Mouse (Mus musculus) midbrain, embryonic 11.5 days (tissue): ENCODE measurements around the gene Gucd1. TPM values are rescaled to one million over a fixed set of nuclear protein-coding genes. Genes with fewer than 3 reads are reported as not detected.
"Not testable (repeated sequence)": the region's sequence is repeated elsewhere in the genome, so short reads cannot be mapped to it uniquely, and the experiment has no call there.

Experiments used
- ATAC-seq: fragments of 200-750 bp; cut with Nextera tagmentation; 2 replicates; pipeline ENCODE4 v1.8.0; 2017; ENCODE audit warnings: moderate TSS enrichment, moderate library complexity; ENCODE audit not compliant: low FRiP score
- DNase-seq: peaks from one replicate; pipeline ENCODE4 v3.0.0; 2015; ENCODE audit warnings: low spot score; ENCODE audit errors: missing footprints
- H3K27ac ChIP-seq: fragments of 300-500 bp; sonication (generic); 2 replicates; pipeline ENCODE4 v1.5.1; 2014; ENCODE audit warnings: low read depth, low read length
- H3K27me3 ChIP-seq: fragments of 300-500 bp; sonication (generic); 2 replicates; pipeline ENCODE4 v1.6.1; 2014; ENCODE audit warnings: mild to moderate bottlenecking, low read length, moderate library complexity, mixed read lengths; ENCODE audit not compliant: control insufficient read depth, insufficient read depth
- H3K36me3 ChIP-seq: fragments of 300-500 bp; sonication (generic); 2 replicates; pipeline ENCODE4 v1.6.1; 2014; ENCODE audit warnings: mild to moderate bottlenecking, low read length, moderate library complexity, mixed read lengths; ENCODE audit not compliant: control insufficient read depth, insufficient read depth
- H3K4me1 ChIP-seq: fragments of 300-500 bp; sonication (generic); 2 replicates; pipeline ENCODE4 v1.6.1; 2014; ENCODE audit warnings: low read length; ENCODE audit not compliant: control insufficient read depth, insufficient read depth
- H3K4me2 ChIP-seq: fragments of 300-500 bp; sonication (generic); 2 replicates; pipeline ENCODE4 v1.6.1; 2014; ENCODE audit warnings: mild to moderate bottlenecking, moderate library complexity
- H3K4me3 ChIP-seq: fragments of 300-500 bp; sonication (generic); 2 replicates; pipeline ENCODE4 v1.5.1; 2014; ENCODE audit warnings: low read depth, low read length
- H3K9ac ChIP-seq: fragments of 300-500 bp; sonication (generic); 2 replicates; pipeline ENCODE4 v1.6.1; 2014; ENCODE audit warnings: low read length
- H3K9me3 ChIP-seq: fragments of 300-500 bp; sonication (generic); 2 replicates; pipeline ENCODE4 v1.6.1; 2016; ENCODE audit warnings: low read length; ENCODE audit not compliant: control insufficient read depth
- WGBS: fragments of 180-500 bp; shearing (Covaris S2); extraction: QIAGEN DNeasy Blood & Tissue Kit; methylation state at CpG from one replicate; pipeline ENCODE4 v1.1.7; 2014; 5-methylcytosine and 5-hydroxymethylcytosine counted together
- polyA plus RNA-seq: library from polyadenylated mRNA; unstranded; fragments of >200 nt; fragmentation: Nextera tagmentation; extraction: Ambion mirVana; gene quantifications from 2 replicates; pipeline ENCODE4 v1.2.1, GENCODE M21; 2014

Gucd1 gene
- polyA plus RNA-seq, 1 experiment from 2014 or later, result 36.0 TPM

DNA sequence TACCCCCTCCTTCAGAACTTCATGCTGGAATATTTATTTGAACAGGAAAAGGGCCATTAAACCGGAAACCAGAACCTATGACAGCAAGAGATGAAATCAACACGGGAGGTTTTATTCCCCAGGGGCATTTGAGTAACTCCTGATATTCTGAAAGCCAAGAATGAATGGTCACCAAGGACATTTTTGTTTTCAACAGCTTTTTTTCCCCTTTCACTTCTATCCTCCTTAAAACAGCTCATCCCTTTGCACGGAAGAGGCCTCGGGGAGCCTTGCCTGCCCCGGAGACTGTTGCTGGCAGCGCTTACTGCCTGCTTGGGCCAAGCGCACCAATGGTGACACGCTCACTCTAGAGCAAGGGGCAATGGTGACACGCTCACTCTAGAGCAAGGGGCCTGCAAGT lies 40.7 kb downstream of the Gucd1 start:
- H3K4me3 ChIP-seq, result no peak overlapping the region
- ATAC-seq, result no peak
- no peaks in the 10 kb centered on the region for H3K4me1 ChIP-seq
- no peaks in the 10 kb centered on the region for H3K36me3 ChIP-seq
- 82% methylated on average over 9 of the region's 9 CpGs for WGBS
- H3K4me2 ChIP-seq, result no peak overlapping the region
- H3K27me3 ChIP-seq, result no peaks in the 10 kb centered on the region
- no peak overlapping the region for H3K9ac ChIP-seq
- DNase-seq, result no peak
- H3K9me3 ChIP-seq, result no peaks in the 10 kb centered on the region
- H3K27ac ChIP-seq, result no peak overlapping the region

DNA sequence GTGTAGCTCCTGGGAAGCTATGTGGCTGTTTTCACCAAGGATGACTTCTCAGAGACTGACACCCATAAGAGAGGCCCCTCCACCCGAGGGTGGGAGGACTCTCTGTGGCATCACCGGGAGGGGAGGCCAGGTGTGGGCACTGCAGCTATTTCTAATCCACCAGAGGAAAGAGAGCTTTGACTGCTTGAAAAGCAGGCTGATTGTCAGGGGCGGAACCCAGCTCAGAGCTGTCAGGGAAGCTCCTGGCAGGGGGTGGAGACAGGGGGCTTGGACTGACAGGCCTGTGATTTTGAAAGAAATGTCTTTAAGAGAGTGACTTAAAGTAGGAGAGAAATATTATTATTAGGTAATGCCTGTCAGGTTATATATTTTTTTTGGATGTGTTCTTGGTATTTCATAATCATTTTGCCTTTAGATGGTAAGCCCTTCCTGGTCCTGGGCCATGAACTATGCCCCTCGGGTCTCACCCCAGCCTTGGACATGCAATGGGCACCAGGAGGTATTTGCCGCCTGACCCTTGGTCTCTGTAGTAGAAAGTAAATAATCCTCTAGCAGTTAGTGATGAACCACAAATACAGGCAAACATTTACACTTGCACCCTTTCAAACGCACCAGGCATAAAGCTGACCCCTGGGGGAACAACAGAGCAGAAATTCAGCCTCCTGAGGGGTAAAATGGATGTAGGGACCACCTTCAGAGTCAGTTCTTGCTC lies 42.5 kb downstream of the Gucd1 start:
- not testable (repeated sequence) for H3K27me3 ChIP-seq, H3K4me1 ChIP-seq, H3K36me3 ChIP-seq, ATAC-seq, H3K4me2 ChIP-seq, H3K27ac ChIP-seq, DNase-seq, H3K9me3 ChIP-seq, H3K4me3 ChIP-seq, H3K9ac ChIP-seq
- WGBS, result 20% methylated on average over 5 of the region's 6 CpGs

DNA sequence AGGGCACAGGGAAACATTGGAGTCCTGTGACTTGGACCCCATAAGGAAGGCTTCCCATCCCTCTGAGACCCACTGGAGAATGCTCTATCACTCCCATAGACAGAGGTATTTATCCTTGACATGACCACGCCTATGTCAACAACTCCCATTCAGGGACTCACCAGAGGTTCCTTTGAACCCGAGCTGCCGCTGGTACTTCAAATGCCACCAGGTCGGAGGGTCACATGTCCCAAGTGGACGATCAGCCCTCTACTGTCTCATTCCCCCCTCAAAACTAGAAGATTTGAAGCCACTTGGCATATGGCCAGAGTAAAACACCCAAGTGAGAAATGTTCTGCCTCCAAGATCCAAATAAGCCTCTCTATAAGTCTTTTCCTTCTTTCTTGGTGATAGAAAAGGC lies 43.2 kb downstream of the Gucd1 start:
- no peak overlapping the region for H3K27ac ChIP-seq
- H3K4me1 ChIP-seq, result no peaks in the 10 kb centered on the region
- 35% methylated on average over 5 of the region's 5 CpGs for WGBS

GRCm38 (mm10) chr10:75473411-75473810 lies 44.4 kb downstream of the Gucd1 start:
- Histone ChIP-seq H3K27me3 (no peaks in the 10 kb centered on the region), H3K9ac (no peak overlapping the region), H3K4me3 (no peak overlapping the region), H3K27ac (no peak overlapping the region), H3K4me2 (no peak overlapping the region), H3K36me3 (no peaks in the 10 kb centered on the region), H3K4me1 (no peaks in the 10 kb centered on the region), H3K9me3 (no peaks in the 10 kb centered on the region)
- DNase-seq, result peak; percentile 41
- 70% methylated on average over 8 of the region's 8 CpGs for WGBS
- ATAC-seq, result no peak

More for the DNA sequence above, 43.2 kb downstream of the Gucd1 start:
- no peak for ATAC-seq
- DNase-seq, result peak; percentile 83
- Histone ChIP-seq H3K4me2 (no peak overlapping the region), H3K9me3 (no peaks in the 10 kb centered on the region), H3K36me3 (no peaks in the 10 kb centered on the region), H3K9ac (no peak overlapping the region), H3K4me3 (no peak overlapping the region), H3K27me3 (no peaks in the 10 kb centered on the region)

GRCm38 (mm10) chr10:75465781-75466550 lies 51.8 kb downstream of the Gucd1 start:
- Histone ChIP-seq H3K4me1 (no peaks in the 10 kb centered on the region), H3K36me3 (no peaks in the 10 kb centered on the region), H3K27ac (no peak overlapping the region), H3K9ac (no peak overlapping the region), H3K4me2 (no peak overlapping the region), H3K4me3 (no peak overlapping the region), H3K9me3 (no peaks in the 10 kb centered on the region), H3K27me3 (no peaks in the 10 kb centered on the region)
- ATAC-seq (no peak), DNase-seq (no peak)
- WGBS, result 77% methylated on average over 6 of the region's 6 CpGs

- Histone ChIP-seq H3K27ac (no peak overlapping the region), H3K27me3 (no peaks in the 10 kb centered on the region), H3K4me2 (no peak overlapping the region), H3K36me3 (no peaks in the 10 kb centered on the region), H3K4me1 (no peaks in the 10 kb centered on the region), H3K4me3 (no peak overlapping the region), H3K9me3 (no peaks in the 10 kb centered on the region; the same call in 1 of the 2 replicates), H3K9ac (no peak overlapping the region)
- DNase-seq, result no peak
- no peak for ATAC-seq
- WGBS, result 78% methylated on average over 3 of the region's 3 CpGs
Observed at GRCm38 (mm10) chr10:75462728-75463127, 55.0 kb downstream of the Gucd1 start.

DNA sequence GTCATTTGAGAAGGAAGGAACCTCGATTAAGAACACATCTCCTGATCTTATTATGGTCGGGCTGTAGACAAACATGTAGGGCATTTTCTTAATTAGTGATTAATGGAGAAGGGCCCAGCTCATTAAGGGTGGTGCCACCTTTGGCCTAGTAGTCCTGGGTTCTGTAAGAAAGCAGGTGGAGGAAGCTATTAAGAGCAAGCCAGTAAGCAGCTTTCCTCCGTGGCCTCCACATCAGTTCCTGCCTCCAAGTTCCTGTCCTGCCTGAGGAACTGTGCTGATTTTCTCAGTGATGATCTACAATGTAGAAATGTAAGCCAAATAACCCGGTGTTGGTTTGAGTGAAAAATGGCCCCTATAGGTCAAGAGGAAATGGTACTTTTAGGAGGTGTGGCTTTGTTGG lies 59.4 kb downstream of the Gucd1 start:
- H3K4me2 ChIP-seq, result no peak overlapping the region
- ATAC-seq (no peak), DNase-seq (peak; percentile 59)
- H3K9me3 ChIP-seq, result no peaks in the 10 kb centered on the region; the same call in 1 of the 2 replicates
- WGBS, result 84% methylated on average over 4 of the region's 4 CpGs
- H3K9ac ChIP-seq, result no peak overlapping the region
- no peaks in the 10 kb centered on the region for H3K36me3 ChIP-seq
- no peak overlapping the region for H3K4me3 ChIP-seq
- no peaks in the 10 kb centered on the region for H3K4me1 ChIP-seq
- H3K27me3 ChIP-seq, result no peaks in the 10 kb centered on the region
- no peak overlapping the region for H3K27ac ChIP-seq

- 81% methylated on average over 1 of the region's 1 CpGs for WGBS
- Histone ChIP-seq H3K27ac (no peak overlapping the region), H3K4me2 (no peak overlapping the region), H3K4me3 (no peak overlapping the region), H3K36me3 (no peaks in the 10 kb centered on the region), H3K9ac (no peak overlapping the region), H3K4me1 (no peaks in the 10 kb centered on the region), H3K27me3 (no peaks in the 10 kb centered on the region), H3K9me3 (no peaks in the 10 kb centered on the region; the same call in 1 of the 2 replicates)
- ATAC-seq (no peak), DNase-seq (peak; percentile 78)
Observed at GRCm38 (mm10) chr10:75457852-75458251, 59.9 kb downstream of the Gucd1 start.

DNA sequence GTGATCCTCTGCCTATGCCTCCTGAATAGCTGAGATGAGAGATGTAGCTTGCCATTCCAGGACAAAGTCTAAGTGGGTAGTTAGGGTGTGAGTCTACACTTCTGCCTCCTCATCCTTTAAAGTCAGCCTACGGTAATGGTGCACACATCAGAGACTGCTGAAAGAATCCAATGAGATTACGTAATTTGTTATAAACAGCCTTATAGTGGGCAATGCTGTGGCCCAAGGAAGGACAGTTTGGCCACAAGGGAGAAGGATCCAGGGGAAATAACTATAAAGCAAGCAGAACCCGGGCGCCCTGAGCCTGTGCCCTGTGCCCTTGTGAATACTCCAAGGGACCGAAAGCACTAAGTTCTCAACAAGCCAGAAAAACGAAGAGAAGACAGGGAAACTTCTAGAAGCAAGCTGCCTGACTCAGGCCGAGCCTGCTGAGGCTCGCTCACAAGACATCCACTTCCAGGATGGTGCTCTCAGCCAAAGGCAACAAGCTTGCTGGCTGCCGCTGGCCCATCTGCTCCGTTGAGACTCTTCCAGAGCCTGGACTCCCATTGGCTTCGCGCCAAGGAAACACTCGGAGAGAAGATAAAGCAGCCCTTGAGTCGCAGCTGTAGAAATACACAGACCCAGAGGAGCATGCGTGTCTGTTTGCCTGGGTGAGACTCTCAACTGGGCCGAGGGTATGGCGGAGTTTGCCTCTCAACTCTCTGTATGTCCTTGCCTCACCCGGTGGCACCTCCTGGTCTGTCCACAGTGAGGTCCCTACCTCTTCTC lies 61.5 kb downstream of the Gucd1 start:
- H3K4me1 ChIP-seq, H3K27ac ChIP-seq, H3K36me3 ChIP-seq, H3K4me3 ChIP-seq, H3K9ac ChIP-seq, DNase-seq, H3K27me3 ChIP-seq, ATAC-seq, H3K9me3 ChIP-seq, H3K4me2 ChIP-seq: not testable (repeated sequence)
- 90% methylated on average over 11 of the region's 18 CpGs for WGBS
